Mouse (Mus musculus) hindbrain, embryonic 13.5 days (tissue): ENCODE measurements around the gene Gpr171. TPM values are rescaled to one million over a fixed set of nuclear protein-coding genes. Genes with fewer than 3 reads are reported as not detected.
"Not testable (repeated sequence)": the region's sequence is repeated elsewhere in the genome, so short reads cannot be mapped to it uniquely, and the experiment has no call there.

Source experiments
- ATAC-seq: fragments of 200-750 bp; cut with Nextera tagmentation; 2 replicates; pipeline ENCODE4 v1.8.0; 2017; ENCODE audit warnings: moderate TSS enrichment; ENCODE audit not compliant: low FRiP score
- H3K27ac ChIP-seq: fragments of 300-500 bp; sonication (generic); 2 replicates; pipeline ENCODE4 v1.5.1; 2015; ENCODE audit warnings: inconsistent platforms, mild to moderate bottlenecking, moderate library complexity
- H3K27me3 ChIP-seq: fragments of 300-500 bp; sonication (generic); 2 replicates; pipeline ENCODE4 v1.6.1; 2015; ENCODE audit warnings: mild to moderate bottlenecking, inconsistent platforms
- H3K36me3 ChIP-seq: fragments of 300-500 bp; sonication (generic); 2 replicates; pipeline ENCODE4 v1.6.1; 2015; ENCODE audit warnings: mild to moderate bottlenecking, inconsistent platforms
- H3K4me1 ChIP-seq: fragments of 300-500 bp; sonication (generic); replicated peaks from 2 replicates; pipeline ENCODE4 v1.6.1; 2015; ENCODE audit warnings: inconsistent platforms
- H3K4me2 ChIP-seq: fragments of 300-500 bp; sonication (generic); 2 replicates; pipeline ENCODE4 v1.6.1; 2015; ENCODE audit warnings: inconsistent platforms, mild to moderate bottlenecking, moderate library complexity
- H3K4me3 ChIP-seq: fragments of 300-500 bp; sonication (generic); 2 replicates; pipeline ENCODE4 v1.5.1; 2015; ENCODE audit warnings: mild to moderate bottlenecking, inconsistent platforms
- H3K9ac ChIP-seq: fragments of 300-500 bp; sonication (generic); 2 replicates; pipeline ENCODE4 v1.6.1; 2015; ENCODE audit warnings: mild to moderate bottlenecking, inconsistent platforms
- H3K9me3 ChIP-seq: fragments of 300-500 bp; sonication (generic); 2 replicates; pipeline ENCODE4 v1.6.1; 2016; ENCODE audit warnings: inconsistent platforms
- WGBS: fragments of 180-500 bp; shearing (Covaris S2); methylation state at CpG from one replicate; pipeline ENCODE4 v1.1.7; 2015; 5-methylcytosine and 5-hydroxymethylcytosine counted together
- polyA plus RNA-seq: library from polyadenylated mRNA; unstranded; fragments of >200 nt; fragmentation: Nextera tagmentation; extraction: Ambion mirVana; gene quantifications from 2 replicates; pipeline ENCODE4 v1.2.1, GENCODE M21; 2015

Gpr171 gene
- polyA plus RNA-seq: 0.92 and 1.4 TPM in 2 replicates

DNA sequence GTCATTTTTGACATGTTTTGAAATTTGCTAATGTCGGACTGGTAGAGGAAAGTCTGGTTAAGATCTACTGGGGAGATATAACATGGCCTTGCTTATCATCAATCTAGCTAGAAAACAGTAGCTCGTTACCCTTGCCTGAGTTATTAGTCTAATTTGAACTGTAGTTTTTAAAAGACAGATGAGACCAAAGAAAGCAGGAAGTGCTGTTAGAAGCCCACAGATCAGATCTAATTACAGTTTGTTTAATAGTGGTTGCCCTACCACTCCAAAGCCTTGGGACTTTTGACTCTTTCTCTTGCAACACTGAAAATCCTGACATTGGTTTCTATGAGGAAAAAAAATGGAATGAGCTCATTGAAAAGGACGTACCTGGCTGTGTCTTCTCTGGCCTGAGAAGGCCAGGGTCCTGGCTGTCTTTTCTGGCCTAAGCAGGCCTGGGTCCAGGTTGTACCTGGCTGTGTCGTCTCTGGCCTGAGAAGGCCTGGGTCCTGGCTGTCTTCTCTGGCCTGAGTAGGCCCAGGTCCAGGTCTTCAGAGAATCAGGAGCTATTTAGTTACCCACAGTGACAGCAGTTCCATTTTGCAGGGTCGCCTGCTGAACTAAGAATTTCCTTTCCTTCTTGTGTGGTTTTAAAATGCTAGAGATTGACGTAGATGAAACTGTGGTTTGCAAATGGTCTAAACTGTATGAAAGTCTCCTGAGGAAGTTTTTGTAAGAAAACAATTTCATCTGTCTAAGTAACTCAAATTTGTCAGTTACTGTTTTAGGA lies at the start of gene Gpr171:
Gene Gpr171 (minus strand): TSS at position 604 of the 769 bp plus-strand sequence.
- H3K4me1 ChIP-seq: no peaks in the 10 kb centered on the region
- H3K36me3 ChIP-seq: no peaks in the 10 kb centered on the region
- no peak within 1 kb of the TSS for H3K4me3 ChIP-seq
- H3K9me3 ChIP-seq: no peaks in the 10 kb centered on the region
- H3K9ac ChIP-seq: no peak within 1 kb of the TSS
- 85% methylated on average over 6 of the region's 6 CpGs for WGBS
- no peak for ATAC-seq
- no peak within 1 kb of the TSS for H3K4me2 ChIP-seq
- no peaks in the 10 kb centered on the region for H3K27me3 ChIP-seq
- no peak within 1 kb of the TSS for H3K27ac ChIP-seq

DNA sequence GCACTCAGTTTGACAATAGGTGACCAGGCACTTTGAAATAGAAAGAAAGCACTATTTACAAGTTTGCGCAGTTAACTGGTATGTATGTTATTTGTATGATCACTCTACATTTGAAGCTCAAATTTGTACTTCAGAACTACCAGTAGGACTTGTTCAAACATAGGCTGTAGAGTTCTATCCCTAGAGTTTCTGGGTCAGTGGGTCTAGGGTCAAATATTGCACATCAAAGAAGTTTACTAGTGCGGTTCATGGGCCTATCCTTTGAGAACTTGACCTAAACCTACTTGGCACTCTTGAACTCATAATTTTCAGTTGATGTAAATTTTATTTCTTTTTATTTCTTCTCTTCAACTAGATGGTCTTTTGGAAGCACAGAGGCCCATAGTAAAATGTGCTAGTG lies 49.0 kb upstream of the Gpr171 start:
- no peak overlapping the region for H3K9ac ChIP-seq
- H3K9me3 ChIP-seq: no peaks in the 10 kb centered on the region
- H3K27me3 ChIP-seq: no peaks in the 10 kb centered on the region
- ATAC-seq: no peak
- no peak overlapping the region for H3K27ac ChIP-seq
- no peaks in the 10 kb centered on the region for H3K4me1 ChIP-seq
- no peak overlapping the region for H3K4me3 ChIP-seq
- no peaks in the 10 kb centered on the region for H3K36me3 ChIP-seq
- WGBS: 97% methylated on average over 2 of the region's 2 CpGs
- H3K4me2 ChIP-seq: no peak overlapping the region

DNA sequence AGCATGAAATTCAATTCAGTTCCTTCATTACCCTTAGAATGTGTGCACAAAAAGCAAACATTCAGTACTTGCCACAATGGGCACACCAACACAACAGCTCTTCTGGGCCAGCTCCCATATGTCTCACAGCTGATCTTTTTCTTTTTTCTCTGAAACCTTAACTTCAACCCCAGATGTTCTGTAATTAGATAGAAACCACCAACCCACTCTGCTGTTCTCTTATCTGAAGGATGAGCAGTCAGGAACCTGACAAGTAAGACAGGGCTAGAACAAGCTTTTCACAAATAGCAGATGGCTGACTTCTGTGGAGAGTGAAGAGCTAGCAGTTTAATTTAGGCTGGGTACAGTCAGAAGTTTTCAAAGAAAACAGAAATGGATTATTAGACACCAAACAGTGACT lies 48.0 kb upstream of the Gpr171 start:
- H3K36me3 ChIP-seq: no peaks in the 10 kb centered on the region
- no peak overlapping the region for H3K4me3 ChIP-seq
- H3K4me1 ChIP-seq: no peaks in the 10 kb centered on the region
- H3K4me2 ChIP-seq: no peak overlapping the region
- no peak overlapping the region for H3K27ac ChIP-seq
- H3K9ac ChIP-seq: no peak overlapping the region
- ATAC-seq: no peak
- H3K27me3 ChIP-seq: no peaks in the 10 kb centered on the region
- no peaks in the 10 kb centered on the region for H3K9me3 ChIP-seq

DNA sequence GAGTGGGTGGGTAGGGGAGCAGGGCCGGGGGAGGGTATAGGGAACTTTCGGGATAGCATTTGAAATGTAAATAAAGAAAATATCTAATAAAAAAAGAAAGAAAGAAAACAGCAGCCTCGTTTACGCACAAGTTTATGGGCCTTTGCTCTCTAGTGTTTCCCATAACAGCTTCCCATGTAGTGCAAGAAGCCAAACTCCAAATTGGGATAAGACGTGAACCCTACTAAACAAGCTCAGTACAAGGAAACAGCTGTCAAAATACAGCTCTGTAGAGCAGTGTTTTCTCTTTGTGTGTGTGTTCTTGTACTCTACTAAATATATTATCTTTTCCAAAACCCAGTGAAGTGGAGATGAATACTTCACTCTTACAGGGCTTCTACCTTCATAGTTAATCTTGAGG lies 43.6 kb upstream of the Gpr171 start:
- Histone ChIP-seq H3K4me1 (no peaks in the 10 kb centered on the region), H3K9ac (no peak overlapping the region), H3K4me2 (no peak overlapping the region), H3K9me3 (no peaks in the 10 kb centered on the region), H3K36me3 (no peaks in the 10 kb centered on the region), H3K27me3 (no peaks in the 10 kb centered on the region), H3K27ac (no peak overlapping the region), H3K4me3 (no peak overlapping the region)
- WGBS: 76% methylated on average over 5 of the region's 5 CpGs
- ATAC-seq: no peak

DNA sequence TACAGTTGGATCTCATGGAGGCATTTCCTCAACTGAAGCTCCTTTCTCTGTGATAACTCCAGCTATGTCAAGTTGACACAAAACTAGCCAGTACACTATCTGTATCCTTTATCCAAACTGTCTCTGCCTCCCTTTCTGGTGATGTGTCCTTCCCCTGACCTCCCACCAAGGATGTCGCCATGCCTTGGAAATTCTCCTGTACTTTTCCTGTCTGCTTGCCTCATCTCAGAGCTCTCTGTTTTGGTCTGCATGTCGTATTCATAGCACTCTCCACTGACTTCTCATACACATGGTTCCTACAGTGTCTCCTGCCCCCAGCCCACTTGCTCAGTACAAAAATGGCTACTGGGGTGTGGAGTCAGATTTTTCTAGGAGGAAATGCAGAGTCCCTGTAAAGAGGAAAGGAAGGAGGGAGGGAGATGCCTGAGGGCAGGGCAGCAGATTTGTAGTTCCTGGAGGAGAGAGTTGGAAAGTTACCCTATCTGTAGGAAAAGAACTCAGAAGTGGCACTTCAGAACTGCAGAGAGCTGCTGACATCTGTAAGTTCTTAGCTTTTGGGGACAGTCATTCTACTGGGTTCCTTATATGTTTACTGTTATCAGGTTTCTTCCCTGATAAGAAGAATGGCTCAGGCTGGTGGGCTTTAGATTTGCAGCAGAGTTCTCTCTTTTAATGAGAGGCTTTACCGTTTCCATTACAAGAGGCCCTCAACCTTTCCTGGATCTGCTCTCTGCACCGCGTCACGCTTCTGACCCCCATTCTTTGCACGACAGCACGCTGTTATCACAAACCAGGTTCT lies 40.1 kb upstream of the Gpr171 start:
- Histone ChIP-seq H3K27me3 (no peaks in the 10 kb centered on the region), H3K9ac (no peak overlapping the region), H3K4me3 (no peak overlapping the region), H3K9me3 (no peaks in the 10 kb centered on the region), H3K4me1 (no peaks in the 10 kb centered on the region), H3K36me3 (no peaks in the 10 kb centered on the region), H3K27ac (no peak overlapping the region), H3K4me2 (no peak overlapping the region)
- ATAC-seq: no peak
- 82% methylated on average over 8 of the region's 8 CpGs for WGBS

- H3K4me3 ChIP-seq, H3K36me3 ChIP-seq, H3K27ac ChIP-seq, H3K4me1 ChIP-seq, H3K9me3 ChIP-seq, ATAC-seq, H3K4me2 ChIP-seq, H3K27me3 ChIP-seq, H3K9ac ChIP-seq: not testable (repeated sequence)
- WGBS: 93% methylated on average over 4 of the region's 4 CpGs
Observed at GRCm38 (mm10) chr3:59140941-59141340, 39.3 kb upstream of the Gpr171 start.

- no peak overlapping the region for H3K4me3 ChIP-seq
- H3K9ac ChIP-seq: no peak overlapping the region
- no peaks in the 10 kb centered on the region for H3K27me3 ChIP-seq
- ATAC-seq: no peak
- no peaks in the 10 kb centered on the region for H3K36me3 ChIP-seq
- 81% methylated on average over 2 of the region's 2 CpGs for WGBS
- H3K9me3 ChIP-seq: no peaks in the 10 kb centered on the region
- no peak overlapping the region for H3K4me2 ChIP-seq
- no peaks in the 10 kb centered on the region for H3K4me1 ChIP-seq
- H3K27ac ChIP-seq: no peak overlapping the region
Observed at GRCm38 (mm10) chr3:59140115-59140514, 38.5 kb upstream of the Gpr171 start.

GRCm38 (mm10) chr3:59139651-59140051 lies 38.0 kb upstream of the Gpr171 start:
- Histone ChIP-seq H3K36me3 (no peaks in the 10 kb centered on the region), H3K9ac (no peak overlapping the region), H3K4me1 (no peaks in the 10 kb centered on the region), H3K27ac (no peak overlapping the region), H3K27me3 (no peaks in the 10 kb centered on the region), H3K4me2 (no peak overlapping the region), H3K9me3 (no peaks in the 10 kb centered on the region), H3K4me3 (no peak overlapping the region)
- no peak for ATAC-seq

GRCm38 (mm10) chr3:59138946-59139468 lies 37.4 kb upstream of the Gpr171 start:
- no peak overlapping the region for H3K27ac ChIP-seq
- no peaks in the 10 kb centered on the region for H3K9me3 ChIP-seq
- no peaks in the 10 kb centered on the region for H3K27me3 ChIP-seq
- 63% methylated on average over 12 of the region's 12 CpGs for WGBS
- no peaks in the 10 kb centered on the region for H3K4me1 ChIP-seq
- no peak overlapping the region for H3K4me3 ChIP-seq
- no peak for ATAC-seq
- H3K9ac ChIP-seq: no peak overlapping the region
- H3K4me2 ChIP-seq: no peak overlapping the region
- no peaks in the 10 kb centered on the region for H3K36me3 ChIP-seq

GRCm38 (mm10) chr3:59135911-59136653 lies 34.5 kb upstream of the Gpr171 start:
- ATAC-seq: no peak

GRCm38 (mm10) chr3:59133189-59133588 lies 31.6 kb upstream of the Gpr171 start:
- H3K27me3 ChIP-seq: no peaks in the 10 kb centered on the region
- no peak overlapping the region for H3K9ac ChIP-seq
- H3K4me1 ChIP-seq: no peaks in the 10 kb centered on the region
- H3K4me2 ChIP-seq: no peak overlapping the region
- no peaks in the 10 kb centered on the region for H3K9me3 ChIP-seq
- no peak overlapping the region for H3K27ac ChIP-seq
- ATAC-seq: no peak
- H3K36me3 ChIP-seq: no peaks in the 10 kb centered on the region
- WGBS: 94% methylated on average over 5 of the region's 5 CpGs
- no peak overlapping the region for H3K4me3 ChIP-seq

More at GRCm38 (mm10) chr3:59135911-59136653, 34.5 kb upstream of the Gpr171 start:
- no peaks in the 10 kb centered on the region for H3K9me3 ChIP-seq
- no peaks in the 10 kb centered on the region for H3K27me3 ChIP-seq
- H3K4me1 ChIP-seq: no peaks in the 10 kb centered on the region
- 80% methylated on average over 5 of the region's 5 CpGs for WGBS
- no peak overlapping the region for H3K4me3 ChIP-seq
- no peak overlapping the region for H3K9ac ChIP-seq
- H3K36me3 ChIP-seq: no peaks in the 10 kb centered on the region
- H3K27ac ChIP-seq: peak overlapping the region; percentile 52
- no peak overlapping the region for H3K4me2 ChIP-seq

DNA sequence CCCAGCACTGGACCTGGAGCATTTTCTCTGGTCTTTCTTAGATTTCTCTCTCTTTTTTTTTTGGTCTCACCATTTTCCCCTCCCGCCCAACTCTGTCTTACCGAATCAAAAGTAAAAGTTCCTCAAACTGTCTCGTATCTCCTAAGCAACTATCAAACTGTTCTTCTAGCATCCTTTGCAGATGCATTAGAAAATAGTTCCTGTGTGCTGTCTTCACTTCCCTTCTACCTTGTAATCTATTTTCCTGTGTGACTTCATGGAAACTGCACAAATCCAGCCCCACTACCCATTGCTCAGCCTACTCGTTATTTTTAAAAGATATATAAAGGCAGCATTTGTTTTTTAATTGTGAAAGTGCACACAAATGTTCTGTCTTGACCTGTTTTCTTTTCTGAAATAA lies 30.3 kb upstream of the Gpr171 start:
- WGBS: 94% methylated on average over 4 of the region's 4 CpGs
- Histone ChIP-seq H3K4me1 (no peaks in the 10 kb centered on the region), H3K9ac (no peak overlapping the region), H3K27me3 (no peaks in the 10 kb centered on the region), H3K9me3 (no peaks in the 10 kb centered on the region), H3K27ac (no peak overlapping the region), H3K4me3 (no peak overlapping the region), H3K36me3 (no peaks in the 10 kb centered on the region), H3K4me2 (no peak overlapping the region)
- no peak for ATAC-seq
